Mouse (Mus musculus) adrenal gland, postnatal 4 days (tissue): ENCODE measurements at regions not wholly inside any gene's neighbourhood (a gene's known extent, or its start where the extent isn't known, plus 50 kb on each side); places are given as distances from the start of the nearest gene placed in this dataset.

Experiments
- DNase-seq, 2 experiments: peaks; one replicate each; pipeline ENCODE4 v3.0.0; 2021 to 2022; ENCODE audit warnings: low spot score in 2 of 2, mixed read lengths in 2 of 2

DNA sequence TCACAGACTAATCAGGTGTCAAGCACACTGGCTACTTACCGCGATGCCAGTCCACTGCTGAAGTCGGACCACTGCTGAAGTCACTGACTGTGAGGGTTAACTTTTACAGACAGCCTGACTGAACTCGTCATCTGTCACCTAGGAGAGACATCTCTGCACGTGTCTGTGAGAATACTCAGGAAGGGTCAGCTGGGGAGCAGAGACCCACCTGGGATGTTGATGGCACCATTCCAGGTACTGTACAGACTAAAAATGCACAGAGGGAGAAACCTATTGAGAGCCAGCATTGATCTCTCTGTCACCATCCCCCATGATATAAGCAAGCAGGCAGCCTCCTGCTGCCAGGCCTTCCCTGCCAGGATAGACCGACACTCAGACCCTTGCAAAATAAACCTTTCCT lies 447.5 kb upstream of the Jarid2 start:
- no peak for DNase-seq

- no peak for DNase-seq
Observed at GRCm38 (mm10) chr13:44282306-44282705, 447.0 kb upstream of the Jarid2 start.

DNA sequence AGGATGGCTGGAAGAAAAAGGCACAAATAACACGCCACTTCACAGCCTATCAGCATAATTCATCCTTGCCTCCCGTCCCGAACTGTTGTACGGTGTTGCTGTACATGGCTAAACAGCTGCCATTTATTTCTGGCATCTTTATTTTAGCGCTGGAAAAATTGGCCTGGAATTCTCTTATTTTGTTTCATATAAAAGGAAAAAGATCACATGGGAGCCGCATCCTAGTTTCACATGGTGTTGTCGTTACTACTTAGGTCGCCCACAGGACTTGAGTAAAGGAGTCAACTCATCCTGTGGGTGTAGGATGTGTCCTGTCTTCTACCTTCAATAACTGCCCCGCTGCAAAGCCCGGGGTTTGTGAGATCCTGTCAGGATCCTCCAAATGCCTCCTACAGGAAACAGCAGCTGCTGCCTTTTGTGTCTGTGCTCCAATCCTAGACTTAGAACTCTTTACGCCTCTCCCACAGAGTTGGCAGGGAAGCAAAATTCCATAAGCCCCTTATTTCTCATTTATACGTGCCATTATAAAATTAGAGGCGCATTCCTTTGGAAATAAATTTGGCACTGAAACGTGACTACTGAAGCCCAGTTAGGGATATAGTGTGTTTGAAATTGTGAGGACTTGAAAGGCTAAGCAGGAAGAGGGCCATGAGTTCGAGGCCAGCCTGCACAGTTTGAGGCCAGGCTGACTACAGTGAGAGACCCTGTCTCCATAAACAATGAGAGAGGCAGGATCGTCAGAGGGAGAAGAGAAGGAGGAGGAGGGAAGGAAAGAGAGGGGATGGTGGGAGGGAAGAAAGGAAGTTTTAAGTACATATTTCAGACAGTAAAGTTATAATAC lies 446.3 kb upstream of the Jarid2 start:
- DNase-seq = no peak

- DNase-seq = no peak
Observed at GRCm38 (mm10) chr13:44285881-44286280, 443.4 kb upstream of the Jarid2 start.

DNA sequence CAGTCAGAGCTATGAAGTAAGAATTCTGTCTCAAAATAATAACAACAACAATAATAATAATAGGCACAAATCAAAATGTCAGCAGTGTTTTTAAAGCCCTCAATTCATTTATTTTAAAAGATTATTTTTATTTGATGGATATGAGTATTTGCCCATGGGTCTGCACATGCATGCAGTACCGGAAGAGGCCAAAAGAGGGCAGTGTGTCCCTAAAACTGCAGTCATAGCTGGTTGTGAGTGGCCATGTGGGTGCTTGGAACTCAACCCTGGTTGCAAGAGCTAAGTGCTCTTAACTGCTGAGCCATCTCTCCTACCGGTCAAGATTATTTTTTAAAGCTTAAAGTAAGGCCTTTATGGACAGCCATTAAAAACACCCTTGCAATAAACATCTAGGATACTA lies 439.1 kb upstream of the Jarid2 start:
- DNase-seq = no peak

- DNase-seq = no peak
Observed at GRCm38 (mm10) chr13:44292476-44293056, 436.7 kb upstream of the Jarid2 start.

DNA sequence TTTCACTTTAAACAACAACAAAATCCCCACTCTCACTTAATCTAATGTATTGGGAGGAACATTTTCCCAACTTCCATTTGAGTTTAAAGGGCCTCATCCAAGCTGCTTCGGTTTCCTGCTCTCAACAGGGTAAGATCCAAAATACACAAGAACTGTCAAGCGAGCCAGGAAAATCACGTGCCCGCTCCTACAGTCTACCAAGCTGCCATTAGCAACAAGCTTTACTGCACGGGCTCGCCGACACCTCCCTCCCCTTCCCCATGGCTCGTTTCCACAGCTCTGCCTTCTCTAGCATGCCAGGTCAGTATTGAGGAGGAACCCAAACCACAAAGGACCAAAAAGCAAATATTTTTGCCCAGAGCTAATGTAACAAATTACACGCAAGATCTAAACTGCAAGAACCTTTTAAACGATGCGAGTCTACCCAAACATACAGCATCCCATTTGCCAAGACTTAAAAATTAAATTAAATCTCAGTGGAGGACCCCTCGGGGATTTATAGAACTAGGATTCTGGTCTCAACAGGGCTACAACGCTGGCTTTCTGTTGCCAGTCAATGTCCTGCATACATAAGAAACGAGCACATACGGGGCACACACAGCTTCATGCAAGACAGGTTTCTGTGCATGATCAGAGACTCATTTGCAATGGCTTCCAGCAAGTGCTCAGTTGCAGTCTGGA lies 435.4 kb upstream of the Jarid2 start:
- DNase-seq = no peak

- DNase-seq = no peak
Observed at GRCm38 (mm10) chr13:44295621-44296020, 433.7 kb upstream of the Jarid2 start.

- DNase-seq = no peak
Observed at GRCm38 (mm10) chr13:44300611-44301010, 428.7 kb upstream of the Jarid2 start.

DNA sequence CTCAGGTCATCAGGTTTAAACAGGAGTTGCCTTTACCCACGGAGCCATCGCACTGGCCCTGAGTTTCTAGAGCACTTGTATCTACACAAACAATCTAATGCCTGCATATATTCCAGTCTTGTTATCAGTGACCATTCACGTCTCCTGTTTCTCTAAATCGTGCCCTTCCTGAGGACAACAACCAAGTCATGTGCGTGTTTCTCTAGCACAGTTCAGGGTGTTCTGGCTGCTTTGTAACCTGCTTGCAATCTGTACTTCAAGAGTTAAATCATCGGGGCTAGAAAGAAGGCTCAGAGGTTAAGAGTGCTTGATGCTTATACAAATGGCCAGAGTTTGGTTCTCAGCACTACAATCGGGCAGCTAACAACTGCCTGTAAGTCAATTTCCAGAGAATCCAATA lies 428.1 kb upstream of the Jarid2 start:
- DNase-seq = no peak

GRCm38 (mm10) chr13:44301936-44302335 lies 427.3 kb upstream of the Jarid2 start:
- no peak for DNase-seq

- DNase-seq = no peak
Observed at GRCm38 (mm10) chr13:44305134-44305991, 423.9 kb upstream of the Jarid2 start.

DNA sequence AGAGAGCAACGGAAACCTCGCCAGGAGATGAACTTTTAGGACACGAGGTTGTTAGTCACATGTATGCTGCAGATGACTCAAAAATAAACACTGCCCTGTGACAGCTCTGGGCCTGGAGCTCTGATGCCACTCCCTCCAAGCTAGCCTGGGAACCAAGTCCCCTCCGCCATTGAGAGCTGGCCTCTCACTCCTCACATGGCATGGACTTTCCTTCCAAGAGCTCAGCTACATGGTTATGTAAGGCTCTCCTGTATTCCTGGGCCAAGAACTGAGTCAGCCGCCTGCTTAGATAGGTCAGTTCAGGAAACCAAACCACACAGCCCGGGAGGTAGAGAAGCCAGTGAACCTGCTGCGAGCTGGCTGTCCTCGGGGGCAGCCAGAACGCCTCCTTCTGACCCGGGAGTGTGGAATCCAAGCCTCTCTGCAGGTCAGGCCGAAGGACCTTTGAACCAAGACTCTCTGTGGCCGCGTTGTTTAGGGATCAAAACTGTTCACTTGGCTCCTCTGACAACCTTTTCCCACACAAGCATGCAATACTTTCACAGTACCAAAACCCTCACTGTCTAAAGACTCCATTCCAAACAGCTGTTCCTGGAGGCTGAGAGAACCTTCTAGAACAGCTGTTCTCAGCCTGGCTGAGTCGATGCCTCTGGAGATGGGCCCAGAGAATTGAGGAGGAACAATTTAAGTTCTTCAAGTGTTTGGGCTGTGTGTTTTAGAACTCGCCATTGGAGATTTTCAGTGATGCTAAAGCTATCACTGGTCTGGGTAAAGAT lies 422.8 kb upstream of the Jarid2 start:
- no peak for DNase-seq

GRCm38 (mm10) chr13:44308227-44308626 lies 421.0 kb upstream of the Jarid2 start:
- DNase-seq = no peak

GRCm38 (mm10) chr13:44312237-44312636 lies 417.0 kb upstream of the Jarid2 start:
- no peak for DNase-seq

GRCm38 (mm10) chr13:44316747-44317446 lies 412.4 kb upstream of the Jarid2 start:
- DNase-seq = no peak

DNA sequence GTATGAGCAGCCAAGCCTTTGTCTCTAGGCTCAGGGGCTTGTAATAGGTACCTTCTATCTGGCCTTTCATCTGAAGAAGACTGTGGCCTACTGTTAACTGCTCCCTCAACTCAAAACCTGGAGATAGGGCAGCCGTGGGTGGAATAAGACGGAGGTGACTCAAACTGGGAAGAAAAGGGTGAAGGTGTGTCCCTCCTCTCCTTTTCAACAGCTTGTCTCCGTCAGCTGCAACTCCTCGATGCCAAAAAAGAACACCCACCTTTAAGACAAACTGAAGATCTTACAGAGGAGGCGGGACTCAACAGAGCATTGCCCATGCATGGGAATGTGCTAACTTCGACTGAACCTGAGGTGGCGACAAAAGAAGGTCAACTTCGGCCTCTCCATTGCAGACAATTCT lies 411.7 kb upstream of the Jarid2 start:
- DNase-seq = no peak

DNA sequence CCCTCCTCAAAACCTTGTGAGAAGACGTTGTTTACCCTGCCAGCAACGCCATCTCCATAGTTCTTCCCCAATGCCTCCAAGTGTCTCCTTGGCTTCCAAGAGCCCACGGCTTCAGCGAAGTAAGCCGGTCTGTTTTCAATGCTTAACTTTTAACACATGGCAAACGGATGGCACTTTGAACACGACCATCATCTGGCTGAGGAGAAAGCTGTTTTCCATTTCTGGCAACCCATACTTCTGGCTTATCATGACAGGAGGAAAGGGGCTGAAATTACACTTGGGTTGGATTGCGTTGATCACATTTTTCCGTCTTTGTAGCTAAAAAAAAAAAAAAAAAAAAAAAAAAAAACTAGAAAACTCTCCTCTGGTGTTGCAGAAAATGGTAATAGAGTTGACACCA lies 410.2 kb upstream of the Jarid2 start:
- DNase-seq = no peak

- no peak for DNase-seq
Observed at GRCm38 (mm10) chr13:44319511-44319910, 409.8 kb upstream of the Jarid2 start.

GRCm38 (mm10) chr13:44320311-44320710 lies 409.0 kb upstream of the Jarid2 start:
- no peak for DNase-seq
